Mouse (Mus musculus) midbrain, embryonic 11.5 days (tissue): ENCODE results near the gene Fbxo44. TPM values are rescaled to one million over a fixed set of nuclear protein-coding genes. Genes with fewer than 3 reads are reported as not detected.

Experiments
- ATAC-seq: fragments of 200-750 bp; cut with Nextera tagmentation; 2 replicates; pipeline ENCODE4 v1.8.0; 2017; ENCODE audit warnings: moderate TSS enrichment, moderate library complexity; ENCODE audit not compliant: low FRiP score
- DNase-seq: peaks from one replicate; pipeline ENCODE4 v3.0.0; 2015; ENCODE audit warnings: low spot score; ENCODE audit errors: missing footprints
- H3K27ac ChIP-seq: fragments of 300-500 bp; sonication (generic); 2 replicates; pipeline ENCODE4 v1.5.1; 2014; ENCODE audit warnings: low read depth, low read length
- H3K27me3 ChIP-seq: fragments of 300-500 bp; sonication (generic); 2 replicates; pipeline ENCODE4 v1.6.1; 2014; ENCODE audit warnings: mild to moderate bottlenecking, low read length, moderate library complexity, mixed read lengths; ENCODE audit not compliant: control insufficient read depth, insufficient read depth
- H3K36me3 ChIP-seq: fragments of 300-500 bp; sonication (generic); 2 replicates; pipeline ENCODE4 v1.6.1; 2014; ENCODE audit warnings: mild to moderate bottlenecking, low read length, moderate library complexity, mixed read lengths; ENCODE audit not compliant: control insufficient read depth, insufficient read depth
- H3K4me1 ChIP-seq: fragments of 300-500 bp; sonication (generic); 2 replicates; pipeline ENCODE4 v1.6.1; 2014; ENCODE audit warnings: low read length; ENCODE audit not compliant: control insufficient read depth, insufficient read depth
- H3K4me2 ChIP-seq: fragments of 300-500 bp; sonication (generic); 2 replicates; pipeline ENCODE4 v1.6.1; 2014; ENCODE audit warnings: mild to moderate bottlenecking, moderate library complexity
- H3K4me3 ChIP-seq: fragments of 300-500 bp; sonication (generic); 2 replicates; pipeline ENCODE4 v1.5.1; 2014; ENCODE audit warnings: low read depth, low read length
- H3K9ac ChIP-seq: fragments of 300-500 bp; sonication (generic); 2 replicates; pipeline ENCODE4 v1.6.1; 2014; ENCODE audit warnings: low read length
- H3K9me3 ChIP-seq: fragments of 300-500 bp; sonication (generic); 2 replicates; pipeline ENCODE4 v1.6.1; 2016; ENCODE audit warnings: low read length; ENCODE audit not compliant: control insufficient read depth
- WGBS: fragments of 180-500 bp; shearing (Covaris S2); extraction: QIAGEN DNeasy Blood & Tissue Kit; methylation state at CpG from one replicate; pipeline ENCODE4 v1.1.7; 2014; 5-methylcytosine and 5-hydroxymethylcytosine counted together
- polyA plus RNA-seq: library from polyadenylated mRNA; unstranded; fragments of >200 nt; fragmentation: Nextera tagmentation; extraction: Ambion mirVana; gene quantifications from 2 replicates; pipeline ENCODE4 v1.2.1, GENCODE M21; 2014

The Fbxo44 gene
- polyA plus RNA-seq, 1 experiment from 2014 or later, result 65.3 TPM

DNA sequence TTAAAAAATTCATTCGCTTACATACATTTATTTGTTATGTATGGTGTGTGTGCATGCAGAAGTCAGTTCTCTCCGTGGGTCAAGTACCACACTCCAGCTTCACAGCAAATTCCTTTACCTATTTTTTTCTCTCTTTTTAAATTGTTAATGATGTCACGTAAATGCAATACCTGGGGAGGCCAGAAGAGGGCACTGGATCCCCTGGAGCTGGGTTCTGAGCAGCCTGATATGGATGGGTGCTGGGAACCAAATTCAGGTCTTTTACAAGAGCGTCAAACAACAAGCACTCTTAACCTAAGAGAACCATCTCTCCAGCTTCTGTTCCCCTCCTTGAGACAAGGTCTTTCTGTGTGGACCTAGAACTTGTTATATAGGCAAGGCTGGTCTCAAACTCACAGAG, 43.6 kb downstream of the Fbxo44 start:
- no peak overlapping the region for H3K27ac ChIP-seq
- 73% methylated on average over 4 of the region's 4 CpGs for WGBS
- no peak overlapping the region for H3K9ac ChIP-seq
- H3K4me1 ChIP-seq, result peaks cover 10% of the 10 kb centered on the region
- ATAC-seq, result no peak
- no peak for DNase-seq
- H3K27me3 ChIP-seq, result no peaks in the 10 kb centered on the region
- no peak overlapping the region for H3K4me2 ChIP-seq
- no peaks in the 10 kb centered on the region; the same call in 1 of the 2 replicates for H3K9me3 ChIP-seq
- H3K36me3 ChIP-seq, result no peaks in the 10 kb centered on the region
- H3K4me3 ChIP-seq, result no peak overlapping the region

DNA sequence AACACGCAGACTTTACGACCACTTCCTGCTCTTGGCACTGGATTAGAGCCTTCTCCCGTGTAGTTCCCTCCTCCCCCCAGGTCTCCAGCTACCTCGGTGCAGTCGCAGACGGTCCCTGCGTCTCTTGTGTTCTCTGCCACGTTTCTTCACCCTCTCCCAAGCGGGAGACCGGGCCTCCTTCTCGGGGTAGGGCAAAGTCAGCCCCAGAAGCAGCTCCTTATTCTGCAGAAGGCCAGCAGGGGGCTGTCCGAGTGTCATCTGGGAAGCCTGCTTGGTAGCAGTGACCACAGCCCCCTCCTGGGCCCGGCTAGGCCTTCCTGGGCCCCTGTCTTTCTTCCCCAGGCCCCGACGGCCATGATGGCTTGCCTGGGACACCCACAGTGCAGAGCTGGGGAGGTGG, 44.8 kb downstream of the Fbxo44 start:
- Histone ChIP-seq H3K9me3 (no peaks in the 10 kb centered on the region; the same call in 1 of the 2 replicates), H3K9ac (peak overlapping the region; percentile 47), H3K4me3 (no peak overlapping the region), H3K36me3 (no peaks in the 10 kb centered on the region), H3K4me1 (peaks cover 10% of the 10 kb centered on the region), H3K27me3 (no peaks in the 10 kb centered on the region), H3K27ac (peak overlapping the region; percentile 16; the same call in 1 of the 2 replicates), H3K4me2 (0 out of 2 replicates have a peak overlapping the region, but pooled peaks have one; percentile 10)
- ATAC-seq (peak; percentile 58), DNase-seq (peak; percentile 92)
- 6% methylated on average over 15 of the region's 15 CpGs for WGBS

DNA sequence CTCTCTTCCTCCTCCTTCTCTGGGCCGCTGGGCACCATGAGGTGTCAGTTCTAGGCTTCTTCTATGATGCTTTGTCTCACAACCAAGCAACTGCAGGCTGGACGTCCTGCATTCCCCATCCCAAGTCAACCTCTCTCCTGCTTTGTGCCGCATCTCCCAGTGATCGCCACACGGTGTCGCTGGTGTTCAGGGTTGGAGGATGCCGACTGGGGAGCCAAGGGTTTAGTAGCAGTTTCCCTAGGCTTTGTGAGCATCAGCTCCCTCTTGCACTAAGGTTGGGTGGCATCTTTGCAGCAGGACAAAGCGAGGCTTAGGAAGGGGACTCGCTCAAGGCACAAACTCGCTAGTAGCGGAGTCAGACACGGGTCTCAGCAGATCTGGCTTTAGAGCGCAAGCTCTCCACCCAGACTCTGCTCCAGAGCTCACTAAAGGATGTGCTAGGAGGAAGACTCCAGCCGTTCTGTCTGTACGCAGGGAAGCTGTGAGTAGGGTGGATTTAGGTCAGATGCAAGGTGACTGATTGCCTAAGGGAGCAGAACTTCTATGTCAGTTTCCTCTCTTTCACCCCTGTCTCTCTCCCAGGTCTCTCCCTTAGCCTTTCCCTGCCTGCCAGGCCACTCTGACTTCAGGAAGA, 45.4 kb downstream of the Fbxo44 start:
- H3K27me3 ChIP-seq, result no peaks in the 10 kb centered on the region
- H3K9me3 ChIP-seq, result no peaks in the 10 kb centered on the region; the same call in 1 of the 2 replicates
- H3K4me3 ChIP-seq, result no peak overlapping the region
- no peak overlapping the region; the same call in 1 of the 2 replicates for H3K4me2 ChIP-seq
- ATAC-seq, result peak; percentile 70
- H3K36me3 ChIP-seq, result no peaks in the 10 kb centered on the region
- H3K9ac ChIP-seq, result peak overlapping the region; percentile 47
- DNase-seq, result peak; percentile 98
- peaks cover 10% of the 10 kb centered on the region for H3K4me1 ChIP-seq
- H3K27ac ChIP-seq, result peak overlapping the region; percentile 16; the same call in 1 of the 2 replicates
- WGBS, result 2% methylated on average over 15 of the region's 15 CpGs

DNA sequence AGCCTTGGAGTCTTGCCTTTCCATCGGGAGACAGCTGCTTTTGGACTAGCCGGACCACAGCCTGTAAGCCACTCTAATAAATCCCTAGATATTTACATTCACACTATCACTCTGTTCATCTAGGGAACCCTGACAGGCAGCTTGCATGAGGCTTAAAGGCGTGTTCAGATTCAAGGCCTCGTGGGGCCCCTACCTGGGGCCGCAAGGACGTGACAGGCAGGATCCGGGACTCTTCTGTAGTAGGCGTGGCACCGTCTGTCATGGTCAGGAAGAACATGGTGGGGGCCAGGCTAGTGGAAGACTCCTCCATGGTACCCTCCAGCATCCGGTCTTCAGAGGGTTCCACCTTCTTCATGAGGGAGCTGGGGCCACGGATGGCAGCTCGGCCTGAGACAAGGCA, 47.8 kb downstream of the Fbxo44 start:
- Histone ChIP-seq H3K27me3 (no peaks in the 10 kb centered on the region), H3K4me1 (peaks cover 10% of the 10 kb centered on the region), H3K4me2 (no peak overlapping the region), H3K36me3 (no peaks in the 10 kb centered on the region; the same call in 1 of the 2 replicates), H3K27ac (no peak overlapping the region), H3K9ac (no peak overlapping the region), H3K9me3 (no peaks in the 10 kb centered on the region; the same call in 1 of the 2 replicates), H3K4me3 (no peak overlapping the region)
- no peak for ATAC-seq
- no peak for DNase-seq
- 89% methylated on average over 12 of the region's 12 CpGs for WGBS

DNA sequence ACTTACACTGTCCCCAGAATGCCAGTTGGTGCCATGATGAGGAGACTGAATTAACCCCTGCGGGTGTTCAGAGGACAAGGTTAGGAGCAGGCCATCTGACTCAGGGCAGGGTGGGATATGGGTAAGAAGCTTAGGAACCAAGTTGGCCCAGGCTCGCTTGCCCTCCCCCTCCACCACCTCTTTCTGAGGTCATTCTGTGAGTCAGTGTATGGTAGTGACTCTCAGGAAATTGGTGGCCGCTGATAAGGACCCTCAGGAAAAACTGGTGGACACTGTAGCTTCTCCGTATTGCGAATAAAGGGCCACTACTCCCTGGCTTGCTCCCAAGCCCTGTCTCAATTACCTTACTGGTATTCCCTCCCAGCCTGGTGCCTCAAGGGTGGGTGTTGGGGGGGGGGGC, 51.1 kb downstream of the Fbxo44 start:
- H3K27me3 ChIP-seq, result no peaks in the 10 kb centered on the region
- H3K4me3 ChIP-seq, result no peak overlapping the region
- no peaks in the 10 kb centered on the region; the same call in 1 of the 2 replicates for H3K36me3 ChIP-seq
- H3K4me1 ChIP-seq, result no peaks in the 10 kb centered on the region
- H3K4me2 ChIP-seq, result no peak overlapping the region
- whole genome bisulfite sequencing, result 86% methylated on average over 5 of the region's 5 CpGs
- ATAC-seq, result no peak
- DNase-seq, result no peak
- no peak overlapping the region for H3K9ac ChIP-seq
- no peaks in the 10 kb centered on the region for H3K9me3 ChIP-seq
- no peak overlapping the region for H3K27ac ChIP-seq

DNA sequence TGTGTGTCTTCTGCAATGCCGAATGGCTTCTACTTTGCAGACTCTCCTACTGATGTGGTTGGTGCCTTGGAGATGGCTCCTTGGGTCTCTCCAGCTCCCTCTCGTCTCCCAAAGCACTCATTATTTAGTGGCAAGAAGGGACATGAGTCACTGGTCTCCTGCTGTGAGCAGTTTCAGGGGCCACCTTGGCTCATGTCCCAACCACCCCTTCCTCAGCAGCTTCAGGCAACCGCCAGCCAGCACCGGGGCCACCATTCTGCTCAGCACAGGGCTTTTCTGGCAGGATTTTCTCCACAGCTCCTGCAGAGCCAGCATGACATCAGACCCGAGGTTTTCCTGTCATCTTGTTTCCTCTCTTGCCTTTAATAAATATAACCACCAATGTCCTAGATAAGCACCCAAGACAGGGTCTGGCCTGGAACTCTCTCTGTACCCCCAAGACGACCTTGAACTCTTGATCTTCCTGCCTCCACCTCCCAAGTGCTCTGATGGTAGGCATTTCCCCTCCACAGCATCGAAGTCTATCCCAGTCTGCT, 51.6 kb downstream of the Fbxo44 start:
- H3K4me2 ChIP-seq, result no peak overlapping the region
- H3K9ac ChIP-seq, result no peak overlapping the region
- no peaks in the 10 kb centered on the region for H3K27me3 ChIP-seq

DNA sequence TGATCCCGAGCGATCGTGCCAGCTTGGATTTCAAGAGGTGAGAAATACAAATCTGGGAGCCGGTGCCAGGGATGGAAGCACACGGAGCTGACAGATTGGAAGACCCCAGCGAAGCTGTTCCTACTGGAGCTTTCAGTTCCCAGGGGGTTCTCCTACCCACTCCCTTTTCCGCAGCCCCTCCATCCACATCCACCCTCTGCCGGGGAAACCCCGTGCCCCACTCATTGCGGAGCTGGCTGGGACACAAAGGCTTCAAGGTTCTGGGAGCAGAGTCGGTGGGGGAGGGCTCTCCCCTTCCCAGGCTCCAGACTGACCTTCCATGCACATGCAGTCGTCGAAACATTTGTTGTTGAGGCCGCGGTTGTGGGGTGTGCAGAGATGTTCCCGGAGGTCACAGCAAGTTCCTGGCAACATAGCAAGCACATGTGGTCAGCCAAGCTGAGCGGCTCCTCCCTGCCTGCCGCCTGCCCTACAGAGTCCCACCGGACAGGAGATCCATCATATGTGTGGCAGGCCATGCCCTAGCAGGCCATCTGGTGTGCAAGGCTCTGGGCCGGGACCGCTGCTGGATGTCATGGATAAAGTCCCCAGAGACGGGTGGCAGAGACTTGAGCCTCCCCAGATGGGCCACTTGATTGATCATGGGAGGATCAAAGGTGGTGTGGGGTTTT, 52.5 kb downstream of the Fbxo44 start:
- 80% methylated on average over 22 of the region's 22 CpGs for WGBS
- Histone ChIP-seq H3K27ac (no peak overlapping the region), H3K4me2 (no peak overlapping the region), H3K4me3 (no peak overlapping the region), H3K9ac (no peak overlapping the region), H3K9me3 (no peaks in the 10 kb centered on the region), H3K36me3 (no peaks in the 10 kb centered on the region; the same call in 1 of the 2 replicates), H3K27me3 (no peaks in the 10 kb centered on the region), H3K4me1 (no peaks in the 10 kb centered on the region)
- DNase-seq (no peak), ATAC-seq (no peak)

More for the DNA sequence above, 51.6 kb downstream of the Fbxo44 start:
- 81% methylated on average over 7 of the region's 7 CpGs for WGBS
- no peak for DNase-seq
- Histone ChIP-seq H3K4me3 (no peak overlapping the region), H3K9me3 (no peaks in the 10 kb centered on the region), H3K36me3 (no peaks in the 10 kb centered on the region; the same call in 1 of the 2 replicates), H3K4me1 (no peaks in the 10 kb centered on the region), H3K27ac (no peak overlapping the region)
- ATAC-seq, result no peak

DNA sequence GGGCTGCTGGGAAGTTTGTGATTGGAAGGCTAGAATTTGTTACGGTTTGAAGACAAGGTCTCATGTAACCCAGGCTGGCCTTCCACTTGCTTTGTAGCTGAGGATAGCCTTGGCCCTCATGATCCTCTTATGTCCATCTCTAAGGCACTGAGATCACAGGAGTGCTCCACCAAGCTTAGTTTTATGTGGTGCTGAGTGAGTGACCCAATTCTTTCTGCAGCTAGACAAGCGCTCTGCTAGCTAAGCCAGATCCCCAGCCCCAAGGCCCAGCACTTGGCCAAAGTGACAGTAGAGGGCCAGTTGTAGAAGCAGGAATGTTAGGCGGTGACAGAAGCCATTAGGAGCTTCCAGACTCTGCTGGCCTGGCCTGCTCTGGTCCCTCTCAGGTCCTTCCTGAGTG, 56.1 kb downstream of the Fbxo44 start:
- H3K36me3 ChIP-seq, result no peaks in the 10 kb centered on the region; the same call in 1 of the 2 replicates
- ATAC-seq, result no peak
- 95% methylated on average over 3 of the region's 3 CpGs for WGBS

More for the DNA sequence above, 56.1 kb downstream of the Fbxo44 start:
- H3K9me3 ChIP-seq, result no peaks in the 10 kb centered on the region
- H3K4me3 ChIP-seq, result no peak overlapping the region
- no peaks in the 10 kb centered on the region for H3K27me3 ChIP-seq
- H3K27ac ChIP-seq, result no peak overlapping the region
- no peak for DNase-seq
- H3K9ac ChIP-seq, result no peak overlapping the region
- no peak overlapping the region for H3K4me2 ChIP-seq
- H3K4me1 ChIP-seq, result peaks cover 4% of the 10 kb centered on the region
